Mouse (Mus musculus) lung, postnatal 0 days (tissue): ENCODE results near the gene Zfp275. TPM values are rescaled to one million over a fixed set of nuclear protein-coding genes. Genes with fewer than 3 reads are reported as not detected.

Source experiments
- ATAC-seq: fragments of 200-750 bp; cut with Nextera tagmentation; 2 replicates; pipeline ENCODE4 v1.8.0; 2017; ENCODE audit warnings: moderate library complexity
- DNase-seq: peaks from one replicate; pipeline ENCODE4 v3.0.0-alpha.2; 2016; ENCODE audit warnings: low spot score
- H3K27ac ChIP-seq: fragments of 300-500 bp; sonication (generic); 2 replicates; pipeline ENCODE4 v1.5.1; 2014; ENCODE audit warnings: antibody characterized with exemption, mild to moderate bottlenecking, low read length, mixed read lengths
- H3K27me3 ChIP-seq: fragments of 300-500 bp; sonication (generic); replicated peaks from 2 replicates; pipeline ENCODE4 v1.6.1; 2014; ENCODE audit warnings: low read length, mixed read lengths; ENCODE audit not compliant: insufficient read depth
- H3K36me3 ChIP-seq: fragments of 300-500 bp; sonication (generic); 2 replicates; pipeline ENCODE4 v1.6.1; 2014; ENCODE audit warnings: low read length, mixed read lengths; ENCODE audit not compliant: insufficient read depth
- H3K4me1 ChIP-seq: fragments of 300-500 bp; sonication (generic); 2 replicates; pipeline ENCODE4 v1.6.1; 2014; ENCODE audit warnings: antibody characterized with exemption, low read depth, low read length, mixed read lengths; ENCODE audit not compliant: insufficient read depth
- H3K4me2 ChIP-seq: fragments of 300-500 bp; sonication (generic); replicated peaks from 2 replicates; pipeline ENCODE4 v1.6.1; 2014; ENCODE audit warnings: low read depth, mild to moderate bottlenecking, low read length, moderate library complexity, mixed read lengths
- H3K4me3 ChIP-seq: fragments of 300-500 bp; sonication (generic); 2 replicates; pipeline ENCODE4 v1.5.1; 2014; ENCODE audit warnings: low read depth, low read length
- H3K9ac ChIP-seq: fragments of 300-500 bp; sonication (generic); replicated peaks from 2 replicates; pipeline ENCODE4 v1.6.1; 2014; ENCODE audit warnings: low read depth, mild to moderate bottlenecking
- H3K9me3 ChIP-seq: fragments of 300-500 bp; sonication (generic); 2 replicates; pipeline ENCODE4 v1.6.1; 2016; ENCODE audit warnings: low read length, mixed read lengths
- CTCF ChIP-seq: IDR thresholded peaks from 2 replicates; pipeline ENCODE4 v1.5.1; 2016; ENCODE audit warnings: antibody characterized with exemption, mild to moderate bottlenecking
- EP300 ChIP-seq: IDR thresholded peaks from 2 replicates; pipeline ENCODE4 v1.6.1; 2016; ENCODE audit warnings: antibody characterized with exemption, mild to moderate bottlenecking, control low read depth
- WGBS: fragments of 180-500 bp; shearing (Covaris S2); extraction: QIAGEN DNeasy Blood & Tissue Kit; methylation state at CpG from one replicate; pipeline ENCODE4 v1.1.7; 2014; 5-methylcytosine and 5-hydroxymethylcytosine counted together
- polyA plus RNA-seq: library from polyadenylated mRNA; unstranded; fragments of >200 nt; fragmentation: Nextera tagmentation; extraction: Ambion mirVana; gene quantifications from 2 replicates; pipeline ENCODE4 v1.2.1, GENCODE M21; 2015

The Zfp275 gene
- polyA plus RNA-seq, 1 experiment from 2014 or later, result 3.6 TPM

DNA sequence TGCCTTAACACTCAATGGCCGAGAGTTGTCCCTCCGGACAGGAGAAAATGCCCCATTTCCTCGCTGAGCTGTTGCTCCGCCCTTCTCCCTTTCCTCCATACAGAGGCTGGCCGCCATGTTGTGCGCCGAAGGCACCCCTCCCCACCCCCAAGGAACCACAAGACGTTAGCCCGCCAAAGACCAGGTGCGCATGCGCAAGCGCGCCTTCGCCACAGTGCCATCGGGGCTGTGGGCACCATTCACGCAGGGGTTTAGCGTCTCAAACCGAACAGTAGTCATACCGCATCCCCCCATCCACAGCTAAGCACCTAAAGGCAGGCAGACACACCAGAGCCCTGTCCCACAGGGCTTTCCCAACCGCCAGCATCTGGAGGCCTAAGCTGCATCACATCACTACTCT lies 58.5 kb downstream of the Zfp275 start:
- no peak overlapping the region for H3K4me3 ChIP-seq
- no peaks in the 10 kb centered on the region for H3K4me1 ChIP-seq
- no peaks in the 10 kb centered on the region for H3K27me3 ChIP-seq
- ATAC-seq (no peak), DNase-seq (no peak)
- H3K9ac ChIP-seq, result no peak overlapping the region
- H3K27ac ChIP-seq, result no peak overlapping the region
- no peaks in the 10 kb centered on the region for H3K36me3 ChIP-seq
- TF ChIP-seq EP300, result no peak
- H3K4me2 ChIP-seq, result no peak overlapping the region
- 86% methylated on average over 12 of the region's 20 CpGs for WGBS
- H3K9me3 ChIP-seq, result no peaks in the 10 kb centered on the region

DNA sequence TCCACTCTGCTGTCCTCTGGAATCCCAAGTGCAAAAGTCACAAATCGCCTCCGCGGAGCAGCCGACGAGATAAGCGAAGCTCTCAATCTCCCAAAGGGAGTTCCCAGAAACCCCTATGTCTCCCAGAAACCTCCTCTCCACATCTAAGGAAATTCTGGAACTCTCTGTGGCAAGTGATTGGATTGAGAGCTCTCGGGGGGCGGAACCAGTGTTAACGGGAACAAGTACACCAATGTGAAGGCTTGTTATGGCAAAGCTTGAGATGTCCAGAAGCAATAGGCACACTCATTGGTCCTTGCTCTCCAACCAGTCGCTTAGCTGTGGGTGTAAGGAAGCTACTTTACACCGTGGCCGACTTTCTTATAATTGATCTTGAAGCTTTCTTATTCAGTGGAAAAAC lies 59.2 kb downstream of the Zfp275 start:
- Histone ChIP-seq H3K36me3 (no peaks in the 10 kb centered on the region), H3K9ac (no peak overlapping the region), H3K4me3 (no peak overlapping the region), H3K27ac (no peak overlapping the region), H3K4me2 (no peak overlapping the region), H3K4me1 (no peaks in the 10 kb centered on the region), H3K27me3 (no peaks in the 10 kb centered on the region), H3K9me3 (no peaks in the 10 kb centered on the region)
- no peak for DNase-seq
- WGBS, result 89% methylated on average over 12 of the region's 12 CpGs
- no peak for ATAC-seq
- no peak for TF ChIP-seq CTCF

Other genes with a start within 250 kb of the Zfp275 start
- 0.32 and 0.74 TPM in 2 replicates for gene Xlr3a, start 245.5 kb upstream of the Zfp275 start, polyA plus RNA-seq
- gene Gm14685, start 225.6 kb upstream of the Zfp275 start, polyA plus RNA-seq, result 0.15 and 0.42 TPM in 2 replicates
- not detected in 2 replicates for gene Xlr5b, start 193.8 kb upstream of the Zfp275 start, polyA plus RNA-seq
- 0.13 TPM in 1 of 2 replicates, not detected in the other for gene DXBay18, start 193.2 kb upstream of the Zfp275 start, polyA plus RNA-seq
- not detected in 2 replicates for gene Spin2d, start 165.6 kb upstream of the Zfp275 start, polyA plus RNA-seq
- 1.7 and 3.7 TPM in 2 replicates for gene Xlr3b, start 150.4 kb upstream of the Zfp275 start, polyA plus RNA-seq
- 0.19 and 0.78 TPM in 2 replicates for gene Xlr4b, start 128.3 kb upstream of the Zfp275 start, polyA plus RNA-seq
- gene F8a, start 114.3 kb upstream of the Zfp275 start, polyA plus RNA-seq, result 15.4 and 16.1 TPM in 2 replicates
- 0.50 TPM in 1 of 2 replicates, not detected in the other for gene Xlr4c, start 99.5 kb upstream of the Zfp275 start, polyA plus RNA-seq
- gene Xlr3c, start 77.2 kb upstream of the Zfp275 start, polyA plus RNA-seq, result not detected in 2 replicates
- not detected in 2 replicates for gene Xlr5a, start 49.6 kb upstream of the Zfp275 start, polyA plus RNA-seq
- gene Xlr5c, start 49.6 kb upstream of the Zfp275 start, polyA plus RNA-seq, result not detected in 2 replicates
- gene Gm45015, start 5.8 kb upstream of the Zfp275 start, polyA plus RNA-seq, result not detected in 2 replicates
- gene Gm18336, start 56.1 kb downstream of the Zfp275 start, polyA plus RNA-seq, result not detected in 2 replicates
- 0.07 TPM in 1 of 2 replicates, not detected in the other for gene Zfp92, start 68.5 kb downstream of the Zfp275 start, polyA plus RNA-seq
- gene Trex2, start 92.7 kb downstream of the Zfp275 start, polyA plus RNA-seq, result 0.27 TPM in 1 of 2 replicates, not detected in the other
- 31.8 and 32.3 TPM in 2 replicates for gene Haus7, start 116.4 kb downstream of the Zfp275 start, polyA plus RNA-seq
- 175 and 176 TPM in 2 replicates for gene Bgn, start 141.0 kb downstream of the Zfp275 start, polyA plus RNA-seq
- gene Atp2b3, start 160.5 kb downstream of the Zfp275 start, polyA plus RNA-seq, result not detected in 2 replicates